18 mouse cellular contexts compared by ENCODE assay signal in genomic region chr15:80438423-80438822, GRCm38 (mm10).
DNase-seq lines count a peak whose midpoint lies in the region; ATAC-seq and TF ChIP-seq lines count a peak whose summit lies in the region.
"Had no signal": no experiment of that assay in that cellular context is flagged by ENCODE, and none has a peak within 500 bp of the region (broad histone marks: within the 10 kb centered on the region; RNA-seq: fewer than 3 reads in every experiment).

No protein-coding gene starts in this region.

- H3K4me2 ChIP-seq in forebrain, embryonic 15.5 days (replicated peaks) = no peak overlapping the region
- H3K4me2 ChIP-seq in kidney, postnatal 0 days (ENCODE audit: low read length) = no peak overlapping the region
- H3K4me2 ChIP-seq in midbrain, embryonic 14.5 days (ENCODE audit: low read length) = no peak overlapping the region
- H3K4me2 ChIP-seq: heart, embryonic 12.5 days; hindbrain, embryonic 13.5 days; neural tube, embryonic 13.5 days had no signal

- peak; percentile 60; the same call in 1 of the 2 replicates for ATAC-seq in forebrain, embryonic 15.5 days (replicated peaks)
- peak; percentile 80 for ATAC-seq in kidney, postnatal 0 days (replicated peaks; ENCODE audit: low FRiP score, low read depth)
- ATAC-seq in midbrain, embryonic 14.5 days (ENCODE audit: low FRiP score, low TSS enrichment) = no peak
- ATAC-seq in activated CD4-positive, CD25-positive, alpha-beta regulatory T cell, adult 4 months = no peak
- ATAC-seq: liver, postnatal 0 days had no signal

- H3K4me1 ChIP-seq in forebrain, embryonic 15.5 days = peaks cover 17% of the 10 kb centered on the region
- H3K4me1 ChIP-seq in kidney, postnatal 0 days (replicated peaks; ENCODE audit: insufficient read depth, low read length) = no peaks in the 10 kb centered on the region; the same call in 1 of the 2 replicates
- no peaks in the 10 kb centered on the region; the same call in 1 of the 2 replicates for H3K4me1 ChIP-seq in midbrain, embryonic 14.5 days (ENCODE audit: control insufficient read depth, insufficient read depth, low read length)
- H3K4me1 ChIP-seq: megakaryocyte, embryonic 14.5 days had no signal

- no peaks in the 10 kb centered on the region for H3K9me3 ChIP-seq in forebrain, embryonic 15.5 days
- H3K9me3 ChIP-seq in kidney, postnatal 0 days (replicated peaks; ENCODE audit: low read length) = no peaks in the 10 kb centered on the region
- no peaks in the 10 kb centered on the region for H3K9me3 ChIP-seq in midbrain, embryonic 14.5 days (ENCODE audit: control insufficient read depth, low read length)
- H3K9me3 ChIP-seq: hindbrain, embryonic 13.5 days; megakaryocyte, embryonic 14.5 days; neural tube, embryonic 13.5 days had no signal

- H3K9ac ChIP-seq in forebrain, embryonic 15.5 days (replicated peaks) = no peak overlapping the region
- no peak overlapping the region for H3K9ac ChIP-seq in kidney, postnatal 0 days (ENCODE audit: low read depth, low read length)
- H3K9ac ChIP-seq in midbrain, embryonic 14.5 days (replicated peaks; ENCODE audit: low read length) = no peak overlapping the region
- H3K9ac ChIP-seq: heart, embryonic 12.5 days; hindbrain, embryonic 13.5 days; liver, postnatal 0 days; neural tube, embryonic 13.5 days had no signal

- H3K36me3 ChIP-seq in forebrain, embryonic 15.5 days = no peaks in the 10 kb centered on the region
- no peaks in the 10 kb centered on the region for H3K36me3 ChIP-seq in kidney, postnatal 0 days (ENCODE audit: insufficient read depth, low read length)
- no peaks in the 10 kb centered on the region for H3K36me3 ChIP-seq in midbrain, embryonic 14.5 days (ENCODE audit: control insufficient read depth, insufficient read depth, low read length)
- H3K36me3 ChIP-seq: heart, embryonic 12.5 days; hindbrain, embryonic 13.5 days; neural tube, embryonic 13.5 days had no signal

- peak; percentile 16 for DNase-seq in embryo, embryonic 10 days (ENCODE audit: low spot score)
- no peak for DNase-seq in embryo, embryonic 10.5 days (ENCODE audit: low spot score)
- peak; percentile 78 for DNase-seq in kidney, postnatal 0 days (ENCODE audit: low spot score)
- no peak for DNase-seq in midbrain, embryonic 14.5 days
- no peak for DNase-seq in urinary bladder, adult 18-20 months (ENCODE audit: low spot score in 2 of 2)
- no peak for DNase-seq in lung, postnatal 4 days
- DNase-seq: adrenal gland, postnatal 14 days; cerebellum, postnatal 25 days; gastrocnemius, adult 2 months; liver, postnatal 0 days; right cerebral cortex, adult 18-20 months; thymus, adult 2 months had no signal

- no peaks in the 10 kb centered on the region for H3K27me3 ChIP-seq in forebrain, embryonic 15.5 days
- H3K27me3 ChIP-seq in kidney, postnatal 0 days (ENCODE audit: insufficient read depth, low read length) = no peaks in the 10 kb centered on the region
- no peaks in the 10 kb centered on the region for H3K27me3 ChIP-seq in midbrain, embryonic 14.5 days (ENCODE audit: control insufficient read depth, insufficient read depth, low read length)
- H3K27me3 ChIP-seq: hindbrain, embryonic 13.5 days; neural tube, embryonic 13.5 days had no signal

- no peak overlapping the region for H3K4me3 ChIP-seq in forebrain, embryonic 15.5 days
- H3K4me3 ChIP-seq in kidney, postnatal 0 days (replicated peaks; ENCODE audit: low read depth, low read length) = no peak overlapping the region
- H3K4me3 ChIP-seq in midbrain, embryonic 14.5 days (replicated peaks; ENCODE audit: low read depth, low read length) = no peak overlapping the region
- H3K4me3 ChIP-seq: gastrocnemius, adult 2 months; heart, embryonic 12.5 days; hindbrain, embryonic 13.5 days; megakaryocyte, embryonic 14.5 days; neural tube, embryonic 13.5 days had no signal

- WGBS in forebrain, embryonic 15.5 days = 19% methylated on average over 9 of the region's 9 CpGs
- 50% methylated on average over 9 of the region's 9 CpGs for WGBS in kidney, postnatal 0 days
- 73% methylated on average over 9 of the region's 9 CpGs for WGBS in midbrain, embryonic 14.5 days

- TF ChIP-seq CTCF in kidney, postnatal 0 days (IDR thresholded peaks at IDR 0.05; ENCODE audit: low read depth) = no peak

- peak overlapping the region; percentile 42; the same call in 1 of the 2 replicates for H3K27ac ChIP-seq in forebrain, embryonic 15.5 days (replicated peaks)
- H3K27ac ChIP-seq in kidney, postnatal 0 days = peak overlapping the region; percentile 52
- 0 out of 2 replicates have a peak overlapping the region, but pooled peaks have one; percentile 1 for H3K27ac ChIP-seq in midbrain, embryonic 14.5 days (replicated peaks; ENCODE audit: low read depth, low read length)
- H3K27ac ChIP-seq: gastrocnemius, adult 2 months; hindbrain, embryonic 13.5 days; neural tube, embryonic 13.5 days had no signal

Comparison
In these comparisons a context has a peak if more than half of its experiments do, and no peak if none do; other contexts are left out.
1. DNase-seq: peak in embryo, embryonic 10 days (single experiment) and kidney, postnatal 0 days (single experiment); none in embryo, embryonic 10.5 days (single experiment), midbrain, embryonic 14.5 days (single experiment), urinary bladder, adult 18-20 months (0 of 2) and lung, postnatal 4 days (0 of 2).
2. ATAC-seq: peak in forebrain, embryonic 15.5 days (single experiment) and kidney, postnatal 0 days (single experiment); none in midbrain, embryonic 14.5 days (single experiment) and activated CD4-positive, CD25-positive, alpha-beta regulatory T cell, adult 4 months (single experiment).
3. H3K27ac ChIP-seq: peak in every context shown above with its lines; median percentile 52 in kidney, postnatal 0 days; 42 in forebrain, embryonic 15.5 days; 1 in midbrain, embryonic 14.5 days.